Mouse (Mus musculus) urinary bladder, postnatal 0 days (tissue): ENCODE data around the gene Mmel1. TPM values are rescaled to one million over a fixed set of nuclear protein-coding genes. Genes with fewer than 3 reads are reported as not detected.

Experiments
- polyA plus RNA-seq: library from polyadenylated mRNA; unstranded; fragments of >200 nt; fragmentation: Nextera tagmentation; extraction: Ambion mirVana; gene quantifications from 2 replicates; pipeline ENCODE4 v1.2.1, GENCODE M21; 2015

The Mmel1 gene
- 0.07 TPM in 1 of 2 replicates, not detected in the other for polyA plus RNA-seq

GRCm38 (mm10) chr4:154869440-154869839, at the start of gene Mmel1:
TSS of gene Mmel1 (plus strand) at chr4:154869585.

GRCm38 (mm10) chr4:154837170-154837569, 32.2 kb upstream of the Mmel1 start, which contains the start of gene Ttc34:
TSS of gene Ttc34 (plus strand) at chr4:154837459.

DNA sequence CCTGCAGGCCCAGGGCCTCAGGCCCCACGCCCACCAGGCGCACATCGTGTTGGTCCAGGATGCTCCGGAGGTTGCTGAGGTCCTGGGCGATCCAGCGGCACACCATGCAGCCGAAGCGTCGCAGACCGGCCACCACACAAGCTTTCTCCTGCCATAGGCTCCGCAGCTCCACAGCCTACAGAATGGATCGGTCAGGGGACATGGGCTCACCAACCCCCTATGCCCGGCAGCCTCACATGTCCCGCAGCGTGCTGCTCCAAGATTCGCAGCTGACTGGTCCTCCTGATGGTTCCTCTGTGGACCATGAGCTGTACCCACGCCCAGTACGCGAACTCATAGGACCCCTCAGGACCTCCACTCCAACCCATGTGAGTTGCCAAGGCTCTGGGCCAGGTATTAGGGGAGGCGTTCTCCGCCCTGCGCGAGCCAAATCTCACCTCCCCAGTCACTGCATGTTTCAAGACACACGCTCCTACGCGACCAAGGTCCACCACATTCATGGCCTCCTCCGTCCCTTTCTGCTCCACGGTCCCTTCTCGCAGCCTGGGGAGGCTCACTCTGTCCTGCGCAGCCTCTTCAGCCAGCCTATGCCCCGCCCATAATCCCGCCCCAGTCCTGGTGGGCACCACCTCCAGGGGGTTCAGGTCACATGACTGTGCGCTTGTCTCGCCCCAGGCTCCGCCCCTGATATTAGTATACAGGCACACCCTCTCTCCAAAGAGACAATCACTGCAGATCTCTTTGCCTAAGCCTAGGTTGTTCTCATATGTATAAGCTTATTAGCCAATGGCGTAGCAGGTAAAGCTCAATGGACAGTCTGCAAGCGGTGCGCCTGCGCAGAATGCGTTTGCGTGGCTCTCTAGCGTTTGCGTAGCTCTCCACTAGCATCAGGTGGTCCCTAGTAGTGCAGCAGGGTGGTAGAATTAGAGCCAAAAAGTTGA, 29.4 kb downstream of the Mmel1 start, which contains the start of gene Fam213b:
Gene Fam213b, minus strand, starts transcription at position 630 of the 941 bp plus-strand sequence.

DNA sequence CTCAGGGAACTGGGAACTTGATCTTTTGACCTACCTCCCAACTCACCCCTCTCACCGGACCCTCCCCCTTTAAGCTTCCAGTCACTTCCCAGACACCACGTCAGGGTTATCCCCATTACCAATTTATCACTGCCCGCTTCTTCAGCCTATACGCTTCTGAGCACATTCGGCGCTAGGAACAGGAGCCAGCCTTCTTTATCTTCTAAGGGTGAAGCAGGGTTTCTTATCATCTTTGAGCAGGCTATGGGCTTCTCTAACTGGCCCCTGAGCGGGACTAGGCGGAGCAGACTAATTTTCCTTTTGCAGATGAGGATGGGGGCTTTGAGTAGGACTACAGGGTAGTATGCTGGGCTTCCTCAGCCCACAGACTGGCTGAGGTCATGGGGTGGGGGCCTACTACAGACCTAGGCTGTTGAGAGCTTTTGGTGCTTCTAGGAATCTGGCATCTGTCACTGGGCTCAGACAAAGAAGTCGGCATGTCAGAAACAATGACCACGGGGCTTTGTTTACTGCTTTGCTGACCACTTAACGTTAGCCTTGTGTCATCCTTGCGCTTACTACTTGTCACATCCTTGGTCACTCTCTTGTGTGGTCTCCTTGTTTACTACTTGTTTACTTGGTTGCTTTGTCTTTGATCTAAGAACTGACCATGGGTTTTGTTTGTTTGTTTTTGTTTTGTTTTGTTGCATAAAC, 59.2 kb downstream of the Mmel1 start, which contains the start of gene Tnfrsf14:
Gene Tnfrsf14, minus strand, starts transcription at position 169 of the 693 bp plus-strand sequence.

Other genes starting within 250 kb of the Mmel1 start
- 4.8 and 5.0 TPM in 2 replicates for gene Prdm16, start 232.7 kb upstream of the Mmel1 start, polyA plus RNA-seq
- gene Actrt2, start 201.7 kb upstream of the Mmel1 start, polyA plus RNA-seq = not detected in 2 replicates
- 0.05 and 0.06 TPM in 2 replicates for gene Ttc34, start 32.1 kb upstream of the Mmel1 start, polyA plus RNA-seq
- 27.3 and 29.2 TPM in 2 replicates for gene Fam213b, start 29.6 kb downstream of the Mmel1 start, polyA plus RNA-seq
- 2.7 and 2.8 TPM in 2 replicates for gene Tnfrsf14, start 59.0 kb downstream of the Mmel1 start, polyA plus RNA-seq
- gene Hes5, start 91.3 kb downstream of the Mmel1 start, polyA plus RNA-seq = not detected in 2 replicates
- gene Pank4, start 94.5 kb downstream of the Mmel1 start, polyA plus RNA-seq = 18.8 and 19.7 TPM in 2 replicates
- 15.7 and 17.5 TPM in 2 replicates for gene Plch2, start 187.2 kb downstream of the Mmel1 start, polyA plus RNA-seq
- gene Pex10, start 197.4 kb downstream of the Mmel1 start, polyA plus RNA-seq = 9.8 and 10.3 TPM in 2 replicates
- gene Rer1, start 216.8 kb downstream of the Mmel1 start, polyA plus RNA-seq = 165 and 183 TPM in 2 replicates
- 2.7 and 3.5 TPM in 2 replicates for gene Morn1, start 217.0 kb downstream of the Mmel1 start, polyA plus RNA-seq